Mouse (Mus musculus) liver, embryonic 16.5 days (tissue): Measurements from ENCODE around the gene H3f3b. TPM values are rescaled to one million over a fixed set of nuclear protein-coding genes. Genes with fewer than 3 reads are reported as not detected.

Source experiments
- ATAC-seq: fragments of 200-750 bp; cut with Nextera tagmentation; 2 replicates; pipeline ENCODE4 v1.8.0; 2017; ENCODE audit warnings: low read depth, mild to moderate bottlenecking, moderate number of reproducible peaks, moderate library complexity
- H3K27ac ChIP-seq: fragments of 300-500 bp; sonication (generic); 2 replicates; pipeline ENCODE4 v1.5.1; 2014; ENCODE audit warnings: mild to moderate bottlenecking, low read length
- H3K27me3 ChIP-seq: fragments of 300-500 bp; sonication (generic); 2 replicates; pipeline ENCODE4 v1.6.1; 2014; ENCODE audit warnings: low read depth, low read length, mixed read lengths; ENCODE audit not compliant: control insufficient read depth, insufficient read depth
- H3K36me3 ChIP-seq: fragments of 300-500 bp; sonication (generic); 2 replicates; pipeline ENCODE4 v1.6.1; 2014; ENCODE audit warnings: mild to moderate bottlenecking; ENCODE audit not compliant: control insufficient read depth, insufficient read depth
- H3K4me1 ChIP-seq: fragments of 300-500 bp; sonication (generic); 2 replicates; pipeline ENCODE4 v1.6.1; 2014; ENCODE audit warnings: low read depth, low read length, mixed read lengths; ENCODE audit not compliant: control insufficient read depth
- H3K4me2 ChIP-seq: fragments of 300-500 bp; sonication (generic); 2 replicates; pipeline ENCODE4 v1.6.1; 2014; ENCODE audit warnings: low read depth, low read length, mixed read lengths
- H3K4me3 ChIP-seq: fragments of 300-500 bp; sonication (generic); 2 replicates; pipeline ENCODE4 v1.5.1; 2014; ENCODE audit warnings: low read depth, mild to moderate bottlenecking, low read length
- H3K9ac ChIP-seq: fragments of 300-500 bp; sonication (generic); 2 replicates; pipeline ENCODE4 v1.6.1; 2014; ENCODE audit warnings: low read depth, low read length
- H3K9me3 ChIP-seq: fragments of 300-500 bp; sonication (generic); replicated peaks from 2 replicates; pipeline ENCODE4 v1.6.1; 2016; ENCODE audit warnings: low read length; ENCODE audit not compliant: control insufficient read depth
- WGBS: fragments of 180-500 bp; shearing (Covaris S2); extraction: QIAGEN DNeasy Blood & Tissue Kit; methylation state at CpG from one replicate; pipeline ENCODE4 v1.1.7; 2014; ENCODE audit not compliant: insufficient replicate concordance; 5-methylcytosine and 5-hydroxymethylcytosine counted together
- polyA plus RNA-seq: library from polyadenylated mRNA; unstranded; fragments of >200 nt; fragmentation: Nextera tagmentation; extraction: Ambion mirVana; gene quantifications from 2 replicates; pipeline ENCODE4 v1.2.1, GENCODE M21; 2015

H3f3b gene
- 527 and 601 TPM in 2 replicates for polyA plus RNA-seq

GRCm38 (mm10) chr11:116027756-116028155 lies at the start of gene H3f3b:
H3f3b (minus strand) TSS chr11:116027962.
- H3K4me2 ChIP-seq: no peak within 1 kb of the TSS
- peaks cover 28% of the 10 kb centered on the region for H3K4me1 ChIP-seq
- H3K9me3 ChIP-seq: no peaks in the 10 kb centered on the region
- 69% methylated on average over 4 of the region's 4 CpGs for WGBS
- no peak within 1 kb of the TSS for H3K9ac ChIP-seq
- no peaks in the 10 kb centered on the region; the same call in 1 of the 2 replicates for H3K36me3 ChIP-seq
- peak within 1 kb of the TSS; percentile 23 for H3K27ac ChIP-seq
- no peaks in the 10 kb centered on the region for H3K27me3 ChIP-seq
- no peak for ATAC-seq
- no peak within 1 kb of the TSS for H3K4me3 ChIP-seq

DNA sequence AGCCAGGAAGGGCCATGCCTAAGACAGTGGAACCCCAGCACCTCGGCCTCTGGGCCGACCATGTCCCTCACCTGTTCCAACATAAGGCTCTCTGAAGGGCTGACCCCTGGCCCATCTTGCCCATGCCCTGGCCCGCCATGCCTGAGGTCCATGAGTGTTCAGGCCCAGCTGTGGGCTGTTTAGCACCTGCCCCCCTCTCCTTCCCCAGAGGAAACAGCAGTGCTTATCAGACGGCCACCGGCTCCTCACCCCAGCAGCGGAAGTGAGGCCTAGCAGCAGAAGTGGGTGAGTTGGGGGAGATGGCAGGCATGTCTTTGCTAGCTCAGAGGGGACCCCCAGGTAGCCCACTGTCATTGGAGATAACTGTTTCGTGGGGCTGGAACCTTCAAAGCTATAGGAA lies 49.1 kb upstream of the H3f3b start:
- Histone ChIP-seq H3K4me1 (peaks cover 55% of the 10 kb centered on the region), H3K9me3 (no peaks in the 10 kb centered on the region), H3K27me3 (no peaks in the 10 kb centered on the region), H3K27ac (peak overlapping the region; percentile 97), H3K4me2 (peak overlapping the region; percentile 93), H3K9ac (peak overlapping the region; percentile 83), H3K36me3 (peaks cover 30% of the 10 kb centered on the region), H3K4me3 (peak overlapping the region; percentile 68)
- ATAC-seq: peak; percentile 49
- WGBS: 12% methylated on average over 7 of the region's 7 CpGs

- Histone ChIP-seq H3K36me3 (peaks cover 24% of the 10 kb centered on the region), H3K9ac (peak overlapping the region; percentile 83), H3K27me3 (no peaks in the 10 kb centered on the region), H3K4me2 (peak overlapping the region; percentile 93), H3K9me3 (no peaks in the 10 kb centered on the region), H3K4me3 (peak overlapping the region; percentile 68), H3K27ac (peak overlapping the region; percentile 97), H3K4me1 (peaks cover 53% of the 10 kb centered on the region)
- ATAC-seq: no peak
- 33% methylated on average over 7 of the region's 7 CpGs for WGBS
Measured at GRCm38 (mm10) chr11:116076266-116076540, 48.4 kb upstream of the H3f3b start.

- Histone ChIP-seq H3K27ac (peak overlapping the region; percentile 97), H3K4me2 (peak overlapping the region; percentile 93), H3K9me3 (no peaks in the 10 kb centered on the region), H3K36me3 (peaks cover 19% of the 10 kb centered on the region), H3K4me3 (peak overlapping the region; percentile 68), H3K9ac (peak overlapping the region; percentile 83; the same call in 1 of the 2 replicates), H3K27me3 (no peaks in the 10 kb centered on the region), H3K4me1 (peaks cover 53% of the 10 kb centered on the region)
- no peak for ATAC-seq
- WGBS: 27% methylated on average over 20 of the region's 20 CpGs
Measured at GRCm38 (mm10) chr11:116075539-116076265, 47.9 kb upstream of the H3f3b start.

DNA sequence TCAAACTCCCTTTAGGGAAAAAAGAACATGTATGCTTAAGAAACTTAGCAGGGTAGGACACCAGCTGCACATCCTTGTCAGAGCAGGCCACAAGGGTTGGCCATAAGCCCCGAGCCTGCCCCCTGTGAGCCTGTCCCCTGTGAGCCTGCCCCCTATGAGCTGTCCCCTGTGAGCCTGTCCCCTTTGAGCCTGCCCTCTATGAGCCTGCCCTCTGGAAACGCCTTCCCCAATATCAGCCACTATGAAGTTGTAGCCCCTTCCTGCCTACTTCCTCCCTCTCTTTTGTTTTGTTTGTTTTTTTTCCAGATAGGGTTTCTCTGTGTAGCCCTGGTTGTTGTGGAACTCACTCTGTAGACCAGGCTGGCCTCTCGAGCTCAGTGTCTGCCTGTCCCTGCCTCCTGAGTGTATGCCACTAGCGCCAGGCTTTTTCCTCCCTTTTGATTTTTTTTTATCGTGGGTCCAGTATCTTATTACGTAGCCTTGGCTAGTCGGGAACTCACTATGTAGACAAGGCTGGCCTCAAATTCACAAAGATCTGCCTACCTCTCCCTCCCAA lies 46.8 kb upstream of the H3f3b start:
- ATAC-seq: no peak
- H3K4me3 ChIP-seq: no peak overlapping the region
- no peak overlapping the region for H3K27ac ChIP-seq
- 41% methylated on average over 7 of the region's 7 CpGs for WGBS
- H3K27me3 ChIP-seq: no peaks in the 10 kb centered on the region
- H3K4me2 ChIP-seq: no peak overlapping the region
- H3K9ac ChIP-seq: no peak overlapping the region
- peaks cover 44% of the 10 kb centered on the region for H3K4me1 ChIP-seq
- H3K36me3 ChIP-seq: peaks cover 7% of the 10 kb centered on the region
- no peaks in the 10 kb centered on the region for H3K9me3 ChIP-seq

- Histone ChIP-seq H3K27me3 (no peaks in the 10 kb centered on the region), H3K4me1 (peaks cover 25% of the 10 kb centered on the region), H3K9me3 (no peaks in the 10 kb centered on the region), H3K4me2 (no peak overlapping the region), H3K36me3 (no peaks in the 10 kb centered on the region), H3K27ac (no peak overlapping the region), H3K4me3 (no peak overlapping the region), H3K9ac (no peak overlapping the region)
- no peak for ATAC-seq
- WGBS: 71% methylated on average over 3 of the region's 3 CpGs
Measured at GRCm38 (mm10) chr11:116072608-116073007, 44.8 kb upstream of the H3f3b start.

- Histone ChIP-seq H3K27me3 (no peaks in the 10 kb centered on the region), H3K4me3 (no peak overlapping the region), H3K9me3 (no peaks in the 10 kb centered on the region), H3K36me3 (no peaks in the 10 kb centered on the region), H3K4me2 (no peak overlapping the region), H3K27ac (no peak overlapping the region), H3K4me1 (peaks cover 14% of the 10 kb centered on the region), H3K9ac (no peak overlapping the region)
- WGBS: 37% methylated on average over 5 of the region's 5 CpGs
- no peak for ATAC-seq
Measured at GRCm38 (mm10) chr11:116071510-116071909, 43.7 kb upstream of the H3f3b start.

GRCm38 (mm10) chr11:116065345-116065744 lies 37.6 kb upstream of the H3f3b start:
- Histone ChIP-seq H3K9ac (no peak overlapping the region), H3K4me2 (no peak overlapping the region), H3K9me3 (no peaks in the 10 kb centered on the region), H3K27me3 (no peaks in the 10 kb centered on the region), H3K27ac (no peak overlapping the region), H3K36me3 (peaks cover 7% of the 10 kb centered on the region), H3K4me1 (no peaks in the 10 kb centered on the region), H3K4me3 (no peak overlapping the region)
- 82% methylated on average over 12 of the region's 12 CpGs for WGBS
- ATAC-seq: no peak

GRCm38 (mm10) chr11:116064187-116064867 lies 36.6 kb upstream of the H3f3b start:
- ATAC-seq: no peak
- Histone ChIP-seq H3K36me3 (peaks cover 9% of the 10 kb centered on the region), H3K9me3 (no peaks in the 10 kb centered on the region), H3K4me2 (no peak overlapping the region), H3K9ac (no peak overlapping the region), H3K4me1 (no peaks in the 10 kb centered on the region), H3K4me3 (no peak overlapping the region), H3K27me3 (no peaks in the 10 kb centered on the region), H3K27ac (no peak overlapping the region)
- 78% methylated on average over 23 of the region's 23 CpGs for WGBS
